Mouse (Mus musculus) brown adipose tissue, adult 24 weeks (tissue): ENCODE data around the gene Il12rb2. TPM values are rescaled to one million over a fixed set of nuclear protein-coding genes. Genes with fewer than 3 reads are reported as not detected.
A peak's percentile ranks its signal among the peaks of the same experiment; 100 is the strongest.

Experiments
- H3K27ac ChIP-seq: fragments of 200-500 bp; replicated peaks from 2 replicates; pipeline ENCODE4 v1.5.1; 2012; ENCODE audit warnings: low read depth, mild to moderate bottlenecking, low read length
- H3K4me1 ChIP-seq: fragments of 200-500 bp; 2 replicates; pipeline ENCODE4 v1.6.1; 2012; ENCODE audit warnings: low read length, mixed read lengths; ENCODE audit not compliant: control insufficient read depth, insufficient read depth, insufficient read length
- H3K4me3 ChIP-seq: fragments of 200-500 bp; 2 replicates; pipeline ENCODE4 v1.5.1; 2012; ENCODE audit warnings: low read depth, mild to moderate bottlenecking, low read length, moderate library complexity; ENCODE audit not compliant: insufficient read depth
- polyA plus RNA-seq: library from polyadenylated mRNA; stranded (reverse); fragments of >200 nt; gene quantifications from 2 replicates; pipeline ENCODE4 v1.2.4, GENCODE M21; 2012; ENCODE audit not compliant: missing spikeins, insufficient read depth, insufficient read length

The Il12rb2 gene
- polyA plus RNA-seq, 1 experiment: not detected

DNA sequence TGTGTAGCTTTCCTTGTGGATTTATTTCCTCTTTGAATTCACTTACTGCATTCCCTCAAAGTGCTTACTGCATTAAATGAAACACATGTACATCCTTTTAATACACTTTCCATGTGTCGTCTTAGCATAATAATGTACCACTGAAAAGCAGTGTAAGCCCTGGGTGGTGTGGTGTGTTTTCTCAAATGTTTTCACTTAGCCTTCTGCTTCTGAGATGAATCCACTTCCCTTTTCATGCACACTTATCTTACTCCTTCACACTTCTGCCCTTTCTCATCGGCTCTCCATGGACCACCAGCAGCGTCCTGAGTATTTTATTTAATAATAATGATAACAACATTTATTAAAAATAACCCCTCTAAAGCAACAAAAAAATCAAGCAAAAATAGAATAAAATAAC lies 66.2 kb downstream of the Il12rb2 start:
- H3K27ac ChIP-seq: no peak overlapping the region
- H3K4me3 ChIP-seq: no peak overlapping the region
- H3K4me1 ChIP-seq: no peaks in the 10 kb centered on the region

DNA sequence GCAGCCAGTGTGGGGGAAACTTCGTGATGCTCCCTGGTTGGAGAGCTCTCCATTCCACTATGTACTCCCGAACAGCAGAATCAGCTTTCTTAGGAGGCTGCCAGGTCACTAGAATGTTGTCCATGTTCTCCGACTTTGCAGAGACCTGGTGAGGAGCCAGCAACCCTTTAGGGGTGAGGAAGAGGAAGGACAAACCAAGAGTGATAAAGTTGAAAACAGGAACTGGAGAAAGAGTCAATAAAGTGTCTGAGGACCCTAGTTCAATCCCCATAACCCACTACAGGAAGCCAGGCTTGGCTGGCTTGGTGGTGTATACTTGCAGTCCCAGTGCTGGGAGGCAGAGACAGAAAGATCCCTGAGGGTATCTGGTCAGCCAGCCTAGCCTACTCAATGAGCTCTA lies 67.0 kb downstream of the Il12rb2 start:
- H3K4me1 ChIP-seq: no peaks in the 10 kb centered on the region
- H3K27ac ChIP-seq: no peak overlapping the region
- no peak overlapping the region for H3K4me3 ChIP-seq

DNA sequence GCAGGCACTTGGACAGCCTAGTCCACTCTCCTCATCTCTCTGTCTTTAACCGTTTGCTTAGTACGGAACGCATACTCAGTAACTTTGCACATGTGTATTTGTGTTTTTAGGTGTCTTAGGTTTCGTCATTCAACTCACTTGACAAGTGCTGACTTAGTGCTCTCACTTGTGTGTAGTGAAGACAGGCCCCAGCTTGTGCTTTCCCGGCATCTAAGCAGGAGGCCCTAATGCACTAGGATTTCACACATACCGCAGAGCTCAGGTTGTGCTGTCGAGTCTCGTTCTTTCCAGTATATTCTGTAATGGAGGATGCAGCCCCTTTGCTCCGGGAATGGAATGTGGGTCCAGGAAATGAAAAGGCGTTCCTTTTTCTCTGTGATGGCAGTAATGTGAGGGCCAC lies 72.8 kb downstream of the Il12rb2 start:
- Histone ChIP-seq H3K4me1 (no peaks in the 10 kb centered on the region), H3K4me3 (no peak overlapping the region), H3K27ac (no peak overlapping the region)

DNA sequence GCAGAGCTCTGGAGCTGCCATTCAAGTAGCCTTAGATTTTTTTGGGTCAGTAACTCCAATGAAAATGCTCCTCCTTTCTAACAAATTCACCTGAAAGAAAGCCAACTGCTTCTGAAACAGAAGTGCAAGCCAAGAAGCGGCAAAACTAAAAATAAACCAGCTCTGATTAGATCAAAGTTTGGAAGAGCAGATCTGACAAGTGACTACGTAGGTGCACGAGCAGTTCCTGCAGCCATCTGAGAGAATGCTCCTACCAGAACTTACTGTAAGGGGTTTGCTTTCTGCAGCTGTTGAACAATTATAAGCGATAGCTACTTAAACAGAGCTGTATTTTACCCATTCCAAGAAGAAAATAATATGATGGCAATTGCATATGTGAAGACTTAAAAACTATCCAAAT lies 73.5 kb downstream of the Il12rb2 start:
- no peak overlapping the region for H3K4me3 ChIP-seq
- H3K27ac ChIP-seq: no peak overlapping the region
- H3K4me1 ChIP-seq: no peaks in the 10 kb centered on the region

DNA sequence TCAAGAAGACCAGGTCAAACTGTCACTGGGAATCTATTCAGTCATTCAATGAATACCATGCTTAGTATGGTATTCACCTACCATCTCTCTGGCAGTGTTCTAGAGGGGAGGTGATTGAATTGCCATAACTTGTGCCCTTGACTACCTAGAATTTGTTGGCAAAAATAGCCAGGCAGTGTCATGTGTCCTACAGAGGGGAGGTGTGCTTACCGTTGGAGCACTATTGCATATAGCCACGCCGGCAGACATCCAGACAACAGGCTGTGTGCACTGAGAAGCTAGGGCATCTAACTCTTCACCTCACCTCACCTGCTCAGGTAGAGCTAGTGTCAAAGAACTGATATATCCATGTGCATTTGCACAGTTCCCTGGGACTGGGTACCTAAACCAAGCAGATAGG lies 74.8 kb downstream of the Il12rb2 start:
- H3K27ac ChIP-seq: no peak overlapping the region

DNA sequence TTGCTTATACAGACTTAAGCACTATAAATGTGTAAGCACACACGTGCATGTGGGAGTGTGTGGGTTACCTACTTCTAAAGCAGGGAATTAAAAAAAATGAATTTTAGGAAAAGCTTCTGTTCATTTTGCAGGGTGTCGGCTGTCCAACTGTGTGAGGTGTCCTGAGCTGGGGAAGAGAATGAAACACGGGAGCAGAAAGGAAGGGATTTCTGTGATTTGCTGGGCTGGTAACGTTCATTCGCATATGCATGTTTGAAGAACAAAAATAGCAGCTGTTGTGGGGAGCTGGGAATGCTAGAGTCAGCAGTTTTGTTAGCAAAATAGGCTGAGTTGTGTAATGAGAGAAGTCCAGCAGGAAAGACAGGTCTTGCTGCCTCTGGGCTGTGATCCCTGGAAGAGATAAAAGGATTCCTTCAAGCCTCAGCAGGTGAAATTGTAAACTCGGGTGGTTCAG lies 75.3 kb downstream of the Il12rb2 start:
- no peak overlapping the region for H3K4me3 ChIP-seq
- H3K27ac ChIP-seq: no peak overlapping the region
- H3K4me1 ChIP-seq: no peaks in the 10 kb centered on the region

More for the DNA sequence above, 74.8 kb downstream of the Il12rb2 start:
- H3K4me3 ChIP-seq: no peak overlapping the region
- no peaks in the 10 kb centered on the region for H3K4me1 ChIP-seq

DNA sequence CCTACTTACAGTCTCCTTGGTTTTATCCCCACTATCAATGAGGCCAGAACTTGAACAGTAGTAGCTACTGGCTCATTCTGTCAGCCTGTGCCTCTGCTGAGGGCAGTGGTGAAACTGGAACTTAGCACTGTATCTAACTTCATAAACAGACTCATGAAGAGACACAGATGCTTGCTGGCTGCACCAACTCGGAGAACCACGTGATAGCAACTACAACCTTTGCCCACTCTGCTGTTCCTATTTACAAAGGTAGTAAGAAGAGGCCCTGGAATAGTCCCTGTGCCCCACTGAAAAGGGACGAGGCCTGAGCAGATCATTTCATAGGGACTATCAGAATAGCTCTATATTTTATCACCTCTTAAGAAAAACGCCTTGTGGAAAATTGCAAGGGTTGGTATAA lies 75.7 kb downstream of the Il12rb2 start:
- no peak overlapping the region for H3K27ac ChIP-seq
- no peaks in the 10 kb centered on the region for H3K4me1 ChIP-seq
- no peak overlapping the region for H3K4me3 ChIP-seq

DNA sequence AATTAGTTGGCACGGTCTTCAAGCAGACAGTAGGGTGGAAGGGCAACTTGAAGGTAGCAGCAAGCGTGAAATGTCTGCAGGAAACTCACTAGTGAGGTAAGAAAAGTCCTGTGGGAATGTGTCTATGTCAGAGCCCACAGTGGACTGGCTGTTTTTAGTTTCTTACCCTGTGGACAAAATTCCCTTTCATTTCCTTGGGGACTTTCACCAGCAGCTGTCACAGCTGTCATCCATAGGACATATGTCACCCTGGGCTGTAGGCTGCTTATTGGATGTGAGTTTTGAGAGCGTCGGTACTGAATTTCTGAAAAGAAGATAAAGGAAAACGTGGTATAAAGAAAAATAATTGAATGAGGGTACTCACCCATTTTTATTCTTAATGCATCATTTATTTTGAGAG lies 77.2 kb downstream of the Il12rb2 start:
- Histone ChIP-seq H3K4me1 (no peaks in the 10 kb centered on the region), H3K4me3 (no peak overlapping the region), H3K27ac (no peak overlapping the region)

DNA sequence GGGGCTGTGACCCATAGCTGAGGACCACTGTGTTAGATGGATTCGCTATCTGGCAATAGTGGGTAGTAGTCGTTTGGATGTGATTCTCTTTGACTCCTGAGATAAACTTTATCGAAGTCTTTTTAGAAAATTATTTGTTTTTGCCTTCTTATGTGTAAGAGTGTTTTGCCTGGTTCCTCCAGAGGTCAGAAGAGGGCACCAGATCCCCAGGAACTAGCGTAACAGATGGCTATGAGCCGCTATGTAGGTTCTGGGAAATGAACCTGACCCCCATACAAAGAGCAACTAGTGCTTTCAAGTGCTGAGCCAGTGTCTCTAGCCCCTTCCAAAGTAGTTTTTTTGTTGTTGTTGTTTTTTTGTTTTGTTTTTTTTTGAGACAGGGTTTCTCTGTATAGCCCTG lies 79.9 kb downstream of the Il12rb2 start:
- H3K4me1 ChIP-seq: no peaks in the 10 kb centered on the region
- no peak overlapping the region for H3K4me3 ChIP-seq
- H3K27ac ChIP-seq: no peak overlapping the region

DNA sequence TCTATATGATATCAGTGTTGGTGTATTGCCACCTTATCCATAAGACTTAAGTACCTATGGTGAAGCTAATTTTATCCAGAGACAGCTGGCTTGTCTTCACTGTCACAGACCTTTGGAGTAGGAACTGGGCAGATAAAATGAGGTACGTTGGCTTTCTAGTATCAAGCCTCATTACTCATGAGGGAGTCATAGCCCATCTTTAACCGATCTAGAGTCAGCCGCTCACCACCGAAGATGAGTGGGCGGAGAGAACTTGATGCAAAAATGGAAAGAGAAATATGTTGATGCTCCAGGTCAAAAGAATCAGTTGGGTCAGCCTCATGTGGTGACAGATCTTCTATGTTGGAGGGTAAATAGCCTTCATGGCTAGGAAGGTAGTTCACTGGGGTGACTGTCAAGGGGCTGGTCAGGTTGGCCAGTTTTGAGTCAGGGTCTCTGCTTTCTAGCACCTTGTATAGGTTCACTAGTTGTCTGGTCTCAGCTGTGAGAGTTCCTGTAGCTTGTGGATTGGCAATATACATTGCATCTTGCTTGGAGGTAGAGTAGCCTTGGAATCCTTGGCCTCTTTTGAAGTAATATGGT lies 83.9 kb downstream of the Il12rb2 start:
- H3K27ac ChIP-seq: no peak overlapping the region
- H3K4me1 ChIP-seq: no peaks in the 10 kb centered on the region
- no peak overlapping the region for H3K4me3 ChIP-seq

DNA sequence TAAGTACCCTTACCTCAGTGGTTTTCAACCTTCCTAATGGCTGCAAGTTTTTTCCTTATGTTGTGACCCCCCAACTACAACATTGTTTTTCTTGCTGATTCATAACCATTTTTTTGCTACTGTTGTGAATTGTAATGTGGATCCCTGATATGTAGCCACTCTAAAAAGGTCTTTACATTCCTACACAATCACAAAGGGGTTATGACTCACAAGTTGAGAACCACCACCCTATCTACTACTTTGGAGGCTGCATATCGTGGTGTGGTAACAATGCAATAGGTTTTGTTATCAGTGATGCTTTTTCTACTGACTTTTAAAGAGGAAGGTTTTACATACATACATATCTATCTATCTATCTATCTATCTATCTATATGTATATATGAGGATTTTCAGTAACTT lies 93.1 kb downstream of the Il12rb2 start:
- Histone ChIP-seq H3K4me3 (no peak overlapping the region), H3K27ac (no peak overlapping the region), H3K4me1 (no peaks in the 10 kb centered on the region)

DNA sequence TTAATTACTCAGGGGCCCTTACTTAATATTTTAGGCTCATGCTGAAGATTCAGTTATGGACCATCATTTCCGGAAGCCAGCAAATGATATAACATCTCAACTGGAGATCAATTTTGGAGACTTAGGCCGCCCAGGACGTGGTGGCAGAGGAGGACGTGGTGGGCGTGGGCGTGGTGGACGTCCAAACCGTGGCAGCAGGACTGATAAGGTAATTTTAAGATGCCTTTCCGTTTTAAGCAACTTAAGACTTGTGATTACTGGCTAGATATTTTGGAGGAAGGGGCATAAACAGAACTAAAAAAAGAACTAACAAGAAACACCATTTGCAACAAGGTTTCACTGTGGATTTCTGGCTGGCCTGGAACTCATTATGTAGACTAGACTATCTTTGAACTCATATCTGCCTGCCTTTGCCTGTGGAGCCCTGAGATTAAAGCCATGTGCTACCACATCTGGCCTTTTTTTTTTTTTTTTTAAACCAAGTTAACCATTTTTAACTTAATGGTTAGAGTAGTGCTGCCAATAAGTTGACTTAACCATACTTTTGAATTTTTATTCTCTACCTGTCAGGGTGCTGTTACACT lies 94.3 kb downstream of the Il12rb2 start:
- Histone ChIP-seq H3K4me1 (no peaks in the 10 kb centered on the region), H3K4me3 (no peak overlapping the region), H3K27ac (no peak overlapping the region)

DNA sequence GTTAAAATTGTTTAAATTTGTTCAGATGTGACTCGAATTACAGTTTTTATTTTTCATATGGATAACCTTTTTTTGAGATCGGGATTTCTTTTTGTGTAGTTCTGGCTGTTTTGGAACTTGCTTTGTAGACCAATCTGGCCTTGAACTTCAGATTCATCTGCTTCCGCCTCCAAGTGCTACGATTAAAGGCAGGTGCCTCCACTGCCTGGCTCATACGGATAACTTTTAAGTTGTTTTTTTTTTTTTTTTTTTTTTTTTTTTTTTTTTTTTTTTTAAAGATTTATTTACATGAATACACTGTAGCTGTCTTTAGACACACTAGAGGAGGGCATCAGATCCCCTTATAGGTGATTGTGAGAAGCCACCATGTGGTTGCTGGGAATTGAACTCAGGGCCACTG lies 98.0 kb downstream of the Il12rb2 start:
- Histone ChIP-seq H3K27ac (no peak overlapping the region), H3K4me3 (no peak overlapping the region), H3K4me1 (no peaks in the 10 kb centered on the region)

DNA sequence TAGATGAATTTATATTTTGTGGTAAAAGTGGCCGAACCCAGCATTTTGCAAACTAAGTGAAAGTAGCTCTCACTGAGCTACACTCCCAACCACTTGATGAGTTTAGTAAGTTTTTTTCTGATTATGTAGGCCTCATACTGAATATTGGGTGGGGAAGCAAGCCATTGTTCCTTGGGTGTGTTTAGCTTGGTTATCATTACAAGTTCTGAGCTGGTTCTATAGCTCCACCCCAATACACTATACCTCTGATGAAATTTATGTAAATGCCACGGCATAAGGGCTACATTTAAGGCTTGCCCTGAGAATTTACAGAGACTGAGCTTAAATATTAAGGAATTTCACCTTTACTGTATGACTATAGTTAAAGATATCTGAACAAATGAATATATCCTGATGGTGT lies 106.5 kb downstream of the Il12rb2 start:
- Histone ChIP-seq H3K4me3 (no peak overlapping the region), H3K4me1 (no peaks in the 10 kb centered on the region; the same call in 1 of the 2 replicates), H3K27ac (no peak overlapping the region)

DNA sequence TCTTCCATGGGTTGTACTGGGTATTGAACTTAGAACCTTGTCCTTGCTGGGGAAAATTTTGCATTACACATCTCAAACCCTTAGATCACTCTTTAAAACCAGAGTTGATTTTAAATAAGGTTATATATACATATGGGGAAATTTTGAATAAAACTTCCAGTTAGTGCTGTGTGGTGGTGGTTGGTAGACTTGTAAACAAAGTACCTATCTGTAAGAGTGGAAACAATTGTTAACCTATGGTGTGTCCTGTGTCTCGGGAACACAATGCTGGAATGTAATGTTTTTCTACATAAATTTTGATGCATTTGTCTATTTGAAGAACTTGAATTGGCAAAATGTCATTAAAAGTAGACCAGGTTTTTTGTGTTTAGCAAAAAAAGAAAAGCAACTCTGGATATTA lies 107.0 kb downstream of the Il12rb2 start:
- no peak overlapping the region for H3K27ac ChIP-seq
- H3K4me3 ChIP-seq: no peak overlapping the region
- H3K4me1 ChIP-seq: no peaks in the 10 kb centered on the region; the same call in 1 of the 2 replicates

DNA sequence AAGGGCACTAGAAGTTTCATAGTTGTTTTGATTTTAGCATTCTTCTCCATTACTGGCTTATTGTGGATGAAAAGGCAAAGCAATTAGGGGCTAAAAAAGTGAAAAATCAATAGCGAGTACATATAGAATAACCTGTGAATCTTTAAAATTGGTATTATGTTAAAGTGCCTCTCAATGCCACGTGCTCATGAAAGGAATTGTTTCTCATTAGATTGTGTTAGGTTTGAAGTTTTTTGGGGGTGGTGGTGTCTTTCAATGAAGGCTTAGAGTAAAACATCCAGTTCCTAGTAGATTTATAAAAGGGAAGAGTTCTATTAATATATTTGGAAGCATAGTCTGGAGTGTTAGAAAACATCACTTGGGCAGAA lies 107.8 kb downstream of the Il12rb2 start:
- no peak overlapping the region for H3K27ac ChIP-seq

More for the DNA sequence above, 107.8 kb downstream of the Il12rb2 start:
- Histone ChIP-seq H3K4me3 (peak overlapping the region; percentile 93), H3K4me1 (no peaks in the 10 kb centered on the region; the same call in 1 of the 2 replicates)
